Mouse (Mus musculus) heart, adult 18-20 months (tissue): ENCODE data around the gene Psma6. TPM values are rescaled to one million over a fixed set of nuclear protein-coding genes. Genes with fewer than 3 reads are reported as not detected.

Experiments
- DNase-seq, 2 experiments: peaks; one replicate each; pipeline ENCODE4 v3.0.0; 2021 to 2022; ENCODE audit warnings: mixed read lengths in 1 of 2
- total RNA-seq, 2 experiments: library from RNA; stranded (reverse); gene quantifications; 2 replicates each; pipeline ENCODE4 v1.2.3; 2021

Gene Psma6
- total RNA-seq, 2 experiments from 2014 or later, result 171 to 180 TPM

DNA sequence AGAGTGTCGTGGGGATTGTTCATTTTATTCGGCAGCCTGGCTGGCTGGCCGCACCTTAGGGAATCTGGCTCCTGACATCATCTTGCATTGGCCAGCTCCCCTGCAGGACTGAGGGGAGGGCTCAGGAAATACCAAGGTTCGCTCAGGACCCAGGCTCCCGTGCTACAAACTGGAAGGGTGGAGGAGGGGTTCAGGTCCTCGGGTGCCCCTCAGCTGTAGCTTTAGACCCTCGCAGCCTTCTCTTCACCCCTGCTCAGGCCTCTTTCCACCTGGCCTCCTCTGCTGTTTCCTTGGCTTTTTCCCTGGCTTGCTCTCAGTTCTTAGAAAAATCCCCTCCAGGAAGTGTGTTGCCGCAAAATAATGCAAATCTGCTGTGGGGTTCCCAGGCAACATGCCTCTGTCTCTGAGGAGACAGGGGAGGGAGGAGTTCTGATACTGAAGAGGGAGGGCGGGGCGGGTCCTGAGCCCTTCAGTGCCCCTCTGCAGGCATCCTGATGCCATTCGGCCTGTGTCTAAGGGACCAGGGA lies 54.7 kb downstream of the Psma6 start:
- DNase-seq, result no peak

DNA sequence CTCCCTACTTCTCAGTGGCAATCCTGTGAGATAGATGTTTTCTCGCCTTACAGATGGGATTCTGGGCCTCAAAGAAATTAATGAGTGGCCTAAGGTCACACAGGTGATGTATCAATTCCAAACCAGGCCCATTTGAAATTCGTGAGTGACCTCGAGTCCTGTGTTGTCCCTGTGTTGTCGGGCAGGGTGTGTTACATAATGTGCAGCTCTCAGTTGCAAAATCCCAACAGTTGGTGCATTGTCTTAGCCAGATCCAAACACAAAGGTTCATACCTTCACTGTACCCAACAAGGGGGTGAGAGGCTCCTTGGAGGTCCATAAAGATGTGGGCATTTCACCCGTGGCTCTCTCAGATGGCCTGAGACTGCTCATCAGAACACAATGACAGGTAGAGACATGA lies 56.4 kb downstream of the Psma6 start:
- no peak for DNase-seq

DNA sequence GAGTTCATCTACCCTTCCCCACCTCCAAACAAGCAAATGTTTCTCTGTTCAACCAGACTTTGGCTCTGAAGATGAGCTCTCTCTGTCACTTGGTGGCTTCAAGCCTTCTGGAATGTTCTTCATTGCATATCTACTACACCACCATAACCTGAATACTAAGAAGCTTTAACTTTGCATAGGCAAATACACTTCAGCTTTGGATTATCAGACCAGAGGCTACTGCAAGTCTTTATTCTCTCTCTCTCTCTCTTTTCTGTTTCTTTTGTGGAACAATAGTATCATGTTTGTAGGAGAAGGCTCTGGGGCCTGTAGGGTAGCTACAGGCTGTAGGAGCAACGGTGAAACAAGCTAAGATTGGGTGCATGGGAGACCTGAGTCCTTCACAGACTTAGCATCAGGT lies 58.2 kb downstream of the Psma6 start:
- no peak for DNase-seq

DNA sequence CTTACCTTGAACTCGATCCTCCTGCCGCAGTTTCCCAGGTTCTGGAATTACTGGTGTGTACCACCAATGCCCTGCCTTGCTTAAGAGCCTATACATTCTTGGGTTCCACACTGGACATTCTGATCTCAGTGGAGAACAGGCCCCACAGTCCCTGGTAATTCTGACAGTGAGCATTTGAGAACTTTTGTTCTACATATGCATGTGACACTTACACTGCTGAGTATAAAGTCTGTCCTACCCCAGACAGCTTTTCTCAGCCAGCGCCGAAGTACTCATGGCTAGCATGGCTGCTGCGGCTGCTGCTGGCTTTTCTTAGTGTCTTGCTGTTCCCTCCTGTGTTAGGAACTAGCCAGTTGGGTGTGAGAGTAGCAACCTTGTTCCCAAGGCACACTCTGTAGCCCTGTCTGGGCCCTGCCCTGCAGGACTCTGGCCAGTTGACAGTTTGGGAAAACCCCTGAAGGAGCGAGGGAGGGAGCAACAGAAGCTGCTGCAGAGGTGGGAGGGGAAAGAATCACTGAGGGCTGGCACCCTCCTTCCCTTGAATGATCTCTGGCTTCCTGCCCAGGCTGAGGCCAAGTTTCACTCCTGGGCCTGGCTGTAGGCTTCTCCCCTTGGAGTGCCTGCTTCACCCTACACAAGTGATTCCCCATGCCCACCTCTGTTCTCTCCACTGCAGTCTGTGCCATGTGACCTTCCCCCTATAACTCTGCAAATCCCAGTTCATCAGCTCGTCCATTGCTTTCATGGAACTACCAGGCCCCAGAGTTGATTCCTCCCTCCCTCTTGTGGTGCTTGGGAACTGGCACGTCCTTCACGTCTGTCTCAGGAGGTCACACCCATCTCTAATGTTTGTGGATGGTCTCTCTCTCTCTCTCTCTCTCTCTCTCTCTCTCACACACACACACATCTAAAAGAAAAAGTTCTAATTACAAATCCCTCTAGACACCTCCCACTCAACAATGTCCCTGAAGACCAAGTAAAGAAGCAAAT lies 59.1 kb downstream of the Psma6 start:
- peak; percentile 87 to 92 for DNase-seq

DNA sequence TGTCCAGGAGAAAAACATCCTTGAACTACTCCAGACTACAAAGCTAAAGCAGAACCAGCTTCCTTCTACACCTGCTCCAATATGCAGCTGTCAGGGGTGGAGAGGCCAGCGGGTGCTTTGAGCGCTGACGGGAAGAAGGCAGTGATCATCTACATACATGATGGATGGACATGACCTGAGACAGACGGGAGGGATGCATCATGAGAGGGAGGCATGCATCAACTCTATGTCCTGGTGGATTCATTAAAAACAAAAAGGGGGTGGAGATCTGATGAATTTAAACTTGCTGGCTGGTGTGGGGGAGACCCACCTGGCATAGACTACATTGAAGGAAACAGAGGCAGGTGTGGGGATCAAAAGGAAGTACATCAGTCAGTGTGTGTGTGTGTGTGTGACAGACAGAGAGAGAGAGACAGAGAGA lies 60.0 kb downstream of the Psma6 start:
- no peak for DNase-seq

DNA sequence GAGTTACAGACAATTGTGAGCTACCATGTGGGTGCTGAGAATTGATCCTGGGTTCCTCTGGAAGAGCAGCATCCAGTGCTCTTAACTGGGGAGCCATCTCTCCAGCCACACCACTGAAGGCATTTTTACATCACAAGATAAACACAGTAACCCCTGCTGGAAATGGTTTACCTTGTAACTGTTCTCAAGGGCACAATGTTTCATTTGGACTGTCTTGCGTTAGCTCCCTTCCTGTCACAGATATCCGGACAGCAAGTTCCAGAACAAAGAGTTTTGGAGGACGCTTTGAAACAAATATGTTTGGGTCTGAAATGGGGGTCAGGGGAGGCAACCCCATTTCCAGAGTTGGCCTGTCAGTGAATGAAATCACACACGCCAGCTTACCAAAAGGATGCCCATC lies 61.6 kb downstream of the Psma6 start:
- peak in 1 of 2 experiments; percentile 40 for DNase-seq

DNA sequence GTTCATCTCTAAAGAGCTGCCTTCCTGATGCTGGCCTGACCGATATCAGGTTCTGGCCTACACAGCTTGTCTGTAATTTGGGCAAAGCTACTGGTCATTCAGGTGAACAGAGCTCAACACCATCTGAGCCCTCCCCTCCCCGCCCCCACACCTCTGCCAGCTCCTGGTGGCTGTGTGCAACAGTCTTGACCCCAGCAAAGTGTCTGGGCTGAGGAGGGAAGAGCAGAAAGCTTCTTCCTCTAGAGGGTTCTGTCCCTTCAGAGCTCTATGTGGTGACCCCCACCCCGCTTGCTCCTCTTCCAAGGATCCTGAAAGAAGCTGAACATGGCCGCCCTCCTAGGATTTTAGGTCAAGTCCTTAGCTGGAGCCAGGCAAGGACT lies 62.3 kb downstream of the Psma6 start:
- DNase-seq, result no peak

DNA sequence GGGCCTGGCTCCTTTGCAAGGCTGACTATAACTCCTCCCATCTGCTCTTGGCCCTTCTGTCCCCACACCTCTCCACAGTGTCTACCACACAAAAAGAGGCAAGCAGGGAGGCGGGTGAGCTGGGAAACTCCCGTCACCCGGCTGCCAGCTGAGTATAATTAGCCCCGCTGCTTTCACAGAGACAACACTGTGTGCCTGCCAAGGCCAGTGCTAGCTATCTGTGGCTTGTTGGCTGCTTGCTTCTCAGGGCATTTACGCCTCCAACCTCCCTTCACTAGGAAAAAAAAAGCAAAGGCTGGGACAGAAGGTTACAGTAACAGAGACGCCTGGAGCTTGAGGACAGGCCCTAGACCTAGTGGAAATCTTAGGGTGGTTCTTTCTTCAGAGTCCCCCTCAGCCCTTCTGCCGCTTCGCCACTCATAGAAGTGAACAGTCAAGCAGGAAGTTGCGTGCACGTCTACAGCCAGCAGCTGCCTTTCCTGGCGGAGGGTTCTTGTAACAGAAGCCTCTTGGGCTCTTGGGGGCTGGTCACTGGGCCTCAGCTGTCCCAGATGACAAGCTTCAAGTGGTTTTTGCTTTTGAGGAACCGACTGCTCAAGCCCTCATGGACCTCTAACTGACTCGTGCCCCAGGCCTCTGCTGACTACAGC lies 62.8 kb downstream of the Psma6 start:
- peak; percentile 87 to 95 for DNase-seq

DNA sequence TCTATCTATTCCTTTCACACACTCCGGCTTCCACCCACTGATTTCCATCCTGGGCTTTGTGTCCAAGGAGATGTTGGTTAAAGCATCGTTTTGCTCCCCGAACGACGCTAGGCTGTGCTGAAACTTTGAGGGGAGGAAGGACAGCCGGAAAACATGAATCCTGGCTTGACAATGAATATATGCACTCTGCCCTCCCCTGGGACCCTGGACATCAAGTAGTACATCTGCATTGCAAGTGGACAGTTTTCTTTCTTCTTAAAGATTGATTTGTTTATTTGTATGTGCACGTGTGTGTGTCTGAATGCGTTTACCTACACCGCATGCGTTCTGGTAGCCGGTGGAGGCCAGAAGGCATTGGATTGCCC lies 63.4 kb downstream of the Psma6 start:
- no peak for DNase-seq

DNA sequence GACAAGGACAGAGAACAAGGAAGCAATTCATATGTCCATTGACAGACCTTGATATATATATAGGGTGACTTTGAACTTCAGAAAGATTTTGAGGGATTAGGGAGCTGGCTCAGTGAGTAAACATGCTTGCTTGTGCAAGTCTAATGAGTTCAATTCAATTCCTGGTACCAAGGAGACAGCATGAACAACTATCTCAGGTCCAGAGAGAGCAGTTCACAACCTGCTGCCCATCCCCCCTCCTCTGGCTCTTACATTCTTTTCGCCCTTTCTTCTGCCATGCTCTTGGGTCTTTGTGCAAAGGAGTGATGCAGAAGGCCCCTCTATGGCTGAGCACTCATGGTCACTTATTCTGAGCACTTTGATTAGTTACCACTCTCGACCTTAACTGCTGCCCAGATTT lies 64.4 kb downstream of the Psma6 start:
- DNase-seq, result no peak

DNA sequence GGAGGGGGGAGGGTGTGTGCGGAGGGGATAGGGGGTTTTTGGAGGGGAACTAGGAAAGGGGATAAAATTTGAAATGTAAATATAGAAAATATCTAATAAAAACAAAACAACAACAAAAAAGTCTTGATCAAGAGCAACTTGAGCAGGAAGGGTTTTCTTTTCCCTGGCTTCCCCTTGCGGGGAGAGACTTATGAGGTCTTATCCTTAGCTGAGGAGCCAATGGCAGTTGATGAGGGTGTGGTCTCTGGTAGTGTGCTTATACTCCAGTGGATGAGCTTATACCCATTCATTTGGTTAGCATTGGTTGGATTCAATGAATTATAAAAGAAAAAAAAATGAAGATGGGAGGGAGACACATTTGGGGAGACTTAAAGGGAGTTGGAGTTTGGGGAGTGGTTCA lies 65.0 kb downstream of the Psma6 start:
- DNase-seq, result no peak

DNA sequence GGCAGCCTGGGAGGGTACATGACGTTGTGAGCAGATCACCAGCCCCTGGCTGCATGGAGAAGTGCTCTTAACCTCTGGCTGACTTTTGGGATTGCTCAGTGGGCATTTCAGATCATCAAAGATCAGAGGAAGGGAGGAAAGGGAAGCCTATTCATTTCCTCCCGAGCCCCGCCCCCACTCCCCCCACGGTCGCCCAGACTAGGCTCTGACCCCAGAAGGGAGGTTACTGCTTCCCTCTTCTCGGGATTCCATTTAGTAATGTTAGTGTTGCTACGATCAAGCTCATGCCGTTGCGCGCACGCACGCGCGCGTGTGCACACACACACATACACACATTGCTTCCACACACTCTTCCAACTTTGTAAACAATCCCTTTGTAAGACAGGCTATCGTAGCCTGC lies 66.4 kb downstream of the Psma6 start:
- DNase-seq, result peak in 1 of 2 experiments; percentile 51

DNA sequence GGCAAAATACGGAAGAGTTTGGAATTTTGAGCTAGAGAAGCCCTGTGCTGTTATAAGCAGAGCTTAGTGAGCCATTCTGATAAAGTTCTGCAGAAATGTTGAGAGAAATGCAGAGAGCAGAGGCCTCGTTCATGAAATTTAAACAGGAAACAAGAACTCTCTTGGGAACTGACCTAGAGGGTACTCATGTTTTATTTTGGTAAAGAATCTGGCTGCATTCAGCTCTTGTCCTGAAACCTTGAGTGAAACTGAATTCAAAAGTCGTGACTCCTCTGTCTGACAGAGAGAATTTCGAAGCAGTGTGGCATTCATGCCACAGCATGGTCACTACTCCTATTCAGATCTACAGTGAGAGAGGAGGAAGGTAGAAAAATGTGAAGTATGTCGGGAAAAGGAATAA lies 68.8 kb downstream of the Psma6 start:
- DNase-seq, result no peak

DNA sequence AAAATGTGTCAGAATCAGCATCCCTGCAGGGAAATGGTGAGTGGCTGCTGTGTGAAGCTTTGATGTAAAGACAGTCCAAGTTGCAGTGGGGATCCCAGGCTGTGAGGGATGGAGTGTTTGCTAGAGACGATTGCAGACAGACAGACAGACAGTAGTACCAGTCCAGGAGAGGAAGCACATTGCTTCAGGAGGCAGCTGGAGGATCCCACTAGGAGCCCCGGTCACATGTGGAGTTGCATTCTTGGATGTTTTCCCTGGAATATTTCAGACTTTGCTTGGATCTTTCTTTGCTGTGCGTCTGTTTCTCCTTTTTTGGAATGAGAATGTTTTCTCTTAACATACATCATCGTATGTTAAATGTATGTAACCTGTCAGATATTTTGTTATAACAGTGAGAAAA lies 69.9 kb downstream of the Psma6 start:
- DNase-seq, result no peak

DNA sequence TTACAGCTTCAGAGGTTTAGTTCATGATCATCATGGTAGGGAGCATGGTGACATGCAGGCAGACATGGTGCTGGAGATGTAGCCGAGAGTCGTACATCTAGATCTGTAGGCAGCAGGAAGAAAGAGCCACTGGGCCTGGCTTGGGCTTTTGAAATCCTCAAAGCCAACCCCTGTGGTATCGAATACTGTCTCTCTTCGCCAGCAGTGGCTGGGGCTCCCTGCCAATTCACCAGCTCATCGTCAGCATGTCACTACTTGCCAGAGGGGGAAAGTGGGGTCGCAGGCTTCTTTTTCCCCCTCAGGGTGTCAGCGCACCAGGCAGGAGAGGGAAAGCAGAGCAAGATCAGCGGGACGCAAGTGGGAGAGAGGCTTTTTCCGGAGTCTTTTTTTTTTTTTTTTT lies 71.2 kb downstream of the Psma6 start:
- DNase-seq, result no peak

DNA sequence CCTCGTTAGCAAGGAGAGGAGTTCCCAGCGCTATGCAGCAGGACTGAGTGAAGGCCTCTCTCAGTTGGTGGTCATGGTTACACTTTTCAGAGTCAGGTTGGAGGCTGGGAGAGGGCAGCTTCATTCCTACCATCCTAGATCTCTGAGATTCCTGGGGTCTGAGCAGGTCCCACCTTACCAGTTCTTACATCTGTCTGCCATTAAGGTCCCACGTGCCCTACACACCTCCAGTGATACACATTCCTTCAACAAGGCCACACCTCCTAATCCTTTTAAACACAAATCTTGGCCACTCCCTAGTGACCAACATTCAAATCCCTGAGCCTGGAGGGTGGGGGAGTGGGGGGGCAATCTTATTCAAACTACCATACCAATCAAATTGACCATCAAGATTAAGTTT lies 72.1 kb downstream of the Psma6 start:
- no peak for DNase-seq

DNA sequence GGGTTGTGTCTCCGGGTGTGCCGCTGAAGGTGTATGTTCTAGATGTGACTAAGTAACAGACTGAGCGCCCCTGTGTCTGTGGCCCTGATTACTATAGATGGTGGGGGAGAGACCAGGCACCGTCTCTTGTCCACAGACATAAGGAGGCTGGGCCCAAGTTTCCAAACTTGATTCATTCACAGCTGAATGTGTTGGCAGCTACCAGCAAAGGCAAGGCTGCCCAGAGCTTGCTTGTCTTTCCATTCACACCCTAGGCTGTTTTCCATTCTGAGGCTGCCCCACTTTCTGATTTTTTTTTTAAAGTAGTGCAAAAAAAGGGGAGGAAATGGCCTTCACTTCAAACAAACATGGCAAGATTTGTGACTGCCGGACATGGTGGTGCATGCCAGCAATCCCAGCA lies 72.9 kb downstream of the Psma6 start:
- DNase-seq, result peak in 1 of 2 experiments; percentile 22

DNA sequence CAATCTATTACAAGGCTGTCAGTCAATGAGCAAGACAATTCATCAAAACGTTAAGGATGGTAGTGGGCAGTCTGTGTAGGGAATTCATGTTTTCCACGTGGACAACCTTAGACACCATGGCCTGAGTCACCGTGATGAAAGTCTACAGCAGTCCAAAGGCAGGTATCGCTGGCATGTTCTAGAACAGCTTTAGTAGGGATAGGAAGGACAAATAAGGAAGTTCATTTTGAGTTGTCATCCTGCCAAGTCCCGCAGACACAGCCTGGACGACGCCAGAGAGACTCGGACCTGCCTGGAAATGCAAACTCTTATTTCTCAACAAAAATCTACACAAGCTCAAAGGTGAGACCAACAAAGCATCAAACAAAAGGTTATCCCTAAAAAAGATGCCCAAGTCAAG lies 75.7 kb downstream of the Psma6 start:
- peak in 1 of 2 experiments; percentile 49 for DNase-seq

DNA sequence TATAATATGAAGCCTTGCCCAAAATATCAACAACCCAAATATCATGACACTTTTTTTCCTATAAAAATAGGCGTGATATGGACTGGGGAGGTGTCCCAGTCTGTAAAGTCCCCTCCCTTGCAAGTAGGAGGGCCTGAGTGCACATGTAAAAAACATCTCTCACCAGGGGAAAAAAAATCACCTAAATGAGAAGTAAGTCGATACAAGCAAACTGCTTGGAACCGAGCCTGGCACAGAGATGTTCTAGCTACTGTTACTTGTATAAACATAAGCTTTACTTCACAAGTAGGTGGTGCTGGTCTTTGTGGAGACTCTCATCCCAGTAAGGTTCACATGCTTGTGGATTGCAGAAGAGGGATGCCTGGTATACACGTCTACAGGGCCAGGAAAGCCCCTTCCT lies 76.9 kb downstream of the Psma6 start:
- DNase-seq, result no peak

DNA sequence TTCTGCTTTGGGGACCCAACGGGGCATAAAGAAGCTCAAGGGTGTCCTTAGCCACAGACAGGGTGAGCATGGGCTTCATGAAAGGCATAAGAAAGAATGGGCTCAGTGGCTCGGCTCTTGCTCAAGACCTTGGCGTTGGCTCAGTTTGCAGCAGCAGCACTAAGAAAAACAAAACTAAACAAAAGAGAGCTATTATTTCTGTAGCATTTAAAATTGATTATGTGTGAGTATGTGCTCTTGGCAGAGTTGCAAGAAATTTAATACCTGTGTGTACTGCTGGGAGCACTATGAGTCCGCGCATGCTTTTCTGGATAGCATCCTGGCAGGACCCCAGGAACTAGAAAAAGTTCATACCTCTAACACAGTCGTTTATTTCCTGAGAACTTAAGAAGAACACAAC lies 77.7 kb downstream of the Psma6 start:
- DNase-seq, result no peak

DNA sequence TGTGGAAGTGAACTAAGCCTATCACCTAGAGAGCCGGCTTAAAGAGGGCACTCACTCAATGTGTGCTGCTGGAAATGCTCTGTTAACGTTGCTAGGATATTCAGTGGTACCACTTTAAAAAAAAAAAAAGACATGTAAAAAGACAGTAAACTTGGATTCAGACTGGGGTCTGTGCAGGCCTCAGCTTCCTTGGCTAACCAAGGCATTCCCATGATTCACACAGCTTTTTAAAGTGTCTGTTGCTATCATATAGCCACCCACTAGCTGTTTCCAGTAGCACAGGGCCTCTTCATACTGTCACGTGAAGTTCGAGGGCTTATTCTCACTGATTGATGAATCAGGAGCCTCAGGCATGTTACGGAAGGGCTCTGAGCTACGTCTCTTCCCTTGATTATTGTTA lies 78.4 kb downstream of the Psma6 start:
- DNase-seq, result no peak

DNA sequence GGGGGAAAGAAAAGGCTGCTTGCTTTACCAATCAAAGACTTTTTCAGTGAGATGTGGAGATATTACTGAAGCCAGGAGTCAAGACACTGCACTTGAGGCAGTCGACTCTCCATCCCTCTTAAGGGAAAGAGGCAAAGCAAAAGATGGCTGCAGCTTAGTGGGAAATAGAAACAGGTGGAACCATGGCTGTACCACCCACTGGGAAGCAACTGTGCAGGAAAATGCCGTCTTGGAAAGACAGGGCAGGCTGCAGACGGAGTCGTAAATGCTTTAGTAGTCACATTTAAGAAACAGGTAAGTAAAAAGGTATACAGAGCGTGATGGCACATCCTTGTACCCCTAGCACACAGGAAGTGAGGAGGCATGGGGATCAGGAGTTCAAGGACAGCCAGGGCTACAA lies 79.1 kb downstream of the Psma6 start:
- DNase-seq, result no peak
